Mouse (Mus musculus): ENCODE measurements at regions not wholly inside any gene's neighbourhood (a gene's known extent, or its start where the extent isn't known, plus 50 kb on each side); places are given as distances from the start of the nearest gene placed in this dataset.

GRCm38 (mm10) chr1:18384079-18384478 is 119.1 kb upstream of the Defb41 start:
- no peak for DNase-seq

- no peak for DNase-seq
Observed at GRCm38 (mm10) chr1:18359951-18360731, 95.2 kb upstream of the Defb41 start.

DNA sequence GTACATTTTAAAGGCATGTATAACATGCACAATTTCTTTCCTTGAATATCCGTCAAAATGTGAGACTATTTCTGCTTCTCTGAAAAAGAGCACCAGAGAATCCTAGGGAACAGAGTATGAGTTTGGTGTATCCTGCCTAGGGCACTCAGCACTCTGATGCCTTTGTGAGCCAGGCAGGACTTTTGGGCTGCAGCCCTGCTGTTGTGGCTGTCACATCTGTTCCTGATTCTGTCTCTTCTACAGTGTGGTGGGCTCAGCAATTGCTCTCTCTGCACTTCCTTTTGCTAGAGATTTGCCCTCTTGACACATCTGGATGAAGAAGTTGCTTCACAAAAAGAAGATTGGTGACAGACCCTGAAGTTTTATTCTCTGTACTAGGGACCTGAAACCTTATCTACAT is 73.9 kb upstream of the Defb41 start:
- no peak for DNase-seq
